Mouse (Mus musculus) stomach, adult 2 months (tissue): Measurements from ENCODE around the gene Vmn2r120. TPM values are rescaled to one million over a fixed set of nuclear protein-coding genes. Genes with fewer than 3 reads are reported as not detected.

ENCODE experiments used
- polyA plus RNA-seq: library from polyadenylated mRNA; depleted of rRNA; stranded (reverse); fragments of >200 nt; gene quantifications from 2 replicates; pipeline ENCODE4 v1.2.3, GENCODE M21; 2012; rRNA removed

Gene Vmn2r120
- polyA plus RNA-seq, result not detected in 2 replicates

DNA sequence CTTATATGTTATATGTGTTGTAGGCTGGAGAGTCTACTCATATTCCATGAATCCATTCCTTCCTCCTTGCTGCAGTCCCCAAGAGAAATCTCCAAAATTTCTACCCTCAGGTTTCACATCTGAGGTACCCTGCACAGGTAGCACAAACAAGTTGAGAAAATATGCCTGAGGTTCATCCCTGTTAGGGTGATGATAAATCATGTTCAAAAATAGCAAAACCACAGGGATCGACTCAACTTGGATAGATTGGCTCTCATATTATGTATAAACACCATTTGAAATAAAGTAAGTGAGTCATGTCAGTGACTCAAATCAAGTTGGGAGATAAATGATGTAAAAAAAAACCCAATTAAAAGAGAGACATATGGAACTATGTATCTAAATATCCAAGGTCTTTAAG is at the start of gene Vmn2r120:
Gene Vmn2r120, minus strand, starts transcription at position 101 of the 400 bp plus-strand sequence.

Other genes with a start within 250 kb of the Vmn2r120 start
- 2.5 and 2.8 TPM in 2 replicates for gene Adgre1, start 186.8 kb downstream of the Vmn2r120 start, polyA plus RNA-seq
- gene Gm21834, start 196.7 kb upstream of the Vmn2r120 start, polyA plus RNA-seq, result not detected in 2 replicates
- gene Cntnap5c, start 224.1 kb upstream of the Vmn2r120 start, polyA plus RNA-seq, result not detected in 2 replicates